Mouse (Mus musculus) erythroblast, adult 5-6 weeks (primary cell): Measurements from ENCODE around the gene Gm28539. TPM values are rescaled to one million over a fixed set of nuclear protein-coding genes. Genes with fewer than 3 reads are reported as not detected.

Experiments used
- ATAC-seq: replicated peaks from 2 replicates; pipeline ENCODE4 v1.8.0; 2016; ENCODE audit warnings: moderate number of reproducible peaks, mild to moderate bottlenecking, moderate TSS enrichment, inconsistent platforms; ENCODE audit not compliant: poor library complexity, low FRiP score, severe bottlenecking
- total RNA-seq, 2 experiments: library from RNA; stranded (forward) in 1 of 2; stranded (reverse) in 1 of 2; fragments of 150-400 nt in 1 of 2; fragments of 200-764, 138-1000 nt in 1 of 2; gene quantifications; 2 replicates each; pipeline versions ENCODE4 v1.2.3 to v1.2.4; 2015 to 2017; ENCODE audit warnings: low replicate concordance in 2 of 2

Gm28539 gene
- total RNA-seq (2015; ENCODE audit: low replicate concordance) (not detected in 2 replicates), total RNA-seq (2017; ENCODE audit: low replicate concordance) (2.9 TPM in 1 of 2 replicates, not detected in the other)

DNA sequence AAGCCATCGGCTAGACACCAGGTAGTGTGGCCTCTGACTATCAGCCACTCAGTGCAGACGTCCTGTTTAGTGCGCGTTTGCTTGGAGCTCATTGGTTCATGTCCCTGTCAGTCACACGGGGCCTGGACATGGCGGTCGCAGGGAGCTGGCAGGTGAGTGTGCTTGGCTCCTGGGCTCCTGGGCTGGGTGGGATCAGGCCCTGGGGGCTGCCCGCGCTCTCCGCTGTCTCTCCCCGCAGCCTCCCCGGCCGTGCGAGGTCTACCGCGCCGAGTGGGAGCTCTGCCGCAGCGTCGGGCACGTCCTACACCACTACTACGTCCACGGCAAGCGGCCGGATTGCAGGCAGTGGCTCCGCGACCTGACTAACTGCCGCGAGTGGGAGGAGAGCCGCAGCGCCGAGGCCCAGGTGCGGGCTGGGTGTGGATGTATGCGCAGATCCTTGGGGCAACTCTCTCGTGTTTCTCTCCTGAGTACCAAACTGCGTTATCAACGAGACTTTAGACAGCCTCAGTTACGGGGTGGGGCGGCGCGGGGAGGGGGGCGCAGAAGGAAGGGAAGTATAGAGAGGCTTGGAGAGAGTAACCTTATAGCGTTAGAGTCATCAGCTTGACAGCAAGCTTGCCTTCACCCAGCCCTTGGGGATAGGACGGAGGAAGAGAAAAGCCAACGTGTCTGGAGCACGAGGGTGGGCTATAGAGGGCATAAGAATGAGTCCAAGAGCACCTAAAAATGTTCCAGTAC, at the start of gene Gm28539, which contains the start of gene 2510002D24Rik:
Gene Gm28539, plus strand, starts transcription at position 117 of the 741 bp plus-strand sequence.
Gene 2510002D24Rik, plus strand, starts transcription at position 111 of the 741 bp plus-strand sequence.
- ATAC-seq, result peak; percentile 96

DNA sequence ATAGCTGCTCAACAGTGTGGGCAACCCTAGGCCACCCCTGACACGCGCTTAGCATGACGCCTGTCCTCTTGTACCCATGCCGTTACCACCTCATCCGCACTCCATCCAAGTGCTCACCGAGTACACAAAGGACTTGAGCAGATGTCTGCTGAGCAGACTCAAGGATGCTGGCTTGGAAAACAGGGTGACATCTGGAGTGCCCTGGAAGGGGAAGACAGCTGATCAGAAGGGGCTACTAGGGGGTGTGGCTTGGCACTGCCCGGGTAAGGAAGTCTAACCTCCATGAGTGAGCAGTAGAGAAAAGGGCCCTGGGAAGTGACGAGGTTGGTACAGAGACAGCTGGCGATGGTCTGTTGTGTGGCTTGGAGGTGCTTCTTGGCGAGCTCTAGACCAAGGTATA, 49.7 kb upstream of the Gm28539 start:
- no peak for ATAC-seq

DNA sequence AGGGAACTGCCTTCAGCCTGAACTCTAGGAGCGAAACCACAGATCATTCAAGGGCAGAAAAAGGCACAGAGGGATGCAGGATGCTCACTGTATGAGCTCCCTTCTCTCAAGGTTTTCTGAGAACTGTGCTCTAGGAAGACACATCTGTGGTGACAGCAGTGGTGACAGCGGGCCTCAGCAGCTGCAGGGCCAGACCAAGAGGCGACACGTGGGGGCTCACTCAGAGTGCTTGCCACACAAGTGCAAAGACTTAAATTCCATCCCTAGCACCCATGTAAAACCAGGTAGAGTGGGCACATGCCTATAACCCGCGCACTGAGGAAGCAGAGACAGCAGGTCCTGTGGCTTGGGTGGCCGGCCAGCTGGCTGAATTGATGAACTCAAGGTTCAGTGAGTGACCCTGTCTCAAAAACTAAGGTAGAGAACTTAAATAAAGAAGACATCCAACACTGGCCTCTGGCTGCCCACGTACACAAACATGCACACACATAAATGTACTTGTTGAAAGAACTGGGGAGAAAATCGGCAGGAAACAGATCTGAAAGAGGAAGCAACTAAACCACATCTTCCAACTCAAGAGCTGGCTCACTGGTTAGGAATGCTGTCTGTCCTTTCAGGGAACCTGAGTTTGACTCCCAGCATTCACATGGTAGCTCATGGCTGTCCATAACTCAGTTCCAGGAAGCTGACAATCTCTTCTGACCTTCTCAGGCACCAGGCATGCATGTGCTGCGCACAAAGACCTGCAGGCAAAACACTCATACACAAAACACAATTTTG, 47.6 kb upstream of the Gm28539 start:
- ATAC-seq, result no peak

DNA sequence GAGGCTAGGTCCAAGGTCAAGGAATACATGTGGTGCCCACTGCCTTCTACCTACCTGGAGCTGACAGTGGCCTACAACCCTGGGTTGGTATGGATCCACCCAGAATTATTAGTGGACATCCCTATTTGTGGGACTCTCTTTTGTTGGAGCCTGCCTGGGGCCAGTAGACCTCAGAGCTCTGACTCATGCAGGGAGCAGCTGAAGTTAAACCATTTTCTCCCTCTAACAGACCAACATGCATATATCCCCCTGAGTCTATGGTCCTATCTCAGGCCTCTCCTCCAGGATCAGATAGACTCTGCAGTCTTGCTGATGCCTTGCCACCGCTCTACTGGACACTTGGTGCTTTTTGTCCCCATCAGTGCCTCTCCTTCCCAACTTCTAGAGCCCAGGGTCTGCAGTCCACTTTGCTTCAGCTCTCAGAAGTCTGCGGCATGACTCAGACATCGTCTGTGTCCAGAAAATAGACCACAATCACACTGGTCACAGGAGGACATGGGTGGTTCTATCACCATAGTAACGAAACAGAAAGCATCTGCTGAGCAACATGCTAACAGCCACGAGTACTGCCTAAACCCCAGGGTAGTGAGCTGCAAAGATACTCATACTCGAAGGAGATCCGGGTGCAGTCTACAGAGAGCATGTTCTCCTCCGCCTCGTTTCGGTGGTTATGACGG, 41.0 kb upstream of the Gm28539 start:
- no peak for ATAC-seq

DNA sequence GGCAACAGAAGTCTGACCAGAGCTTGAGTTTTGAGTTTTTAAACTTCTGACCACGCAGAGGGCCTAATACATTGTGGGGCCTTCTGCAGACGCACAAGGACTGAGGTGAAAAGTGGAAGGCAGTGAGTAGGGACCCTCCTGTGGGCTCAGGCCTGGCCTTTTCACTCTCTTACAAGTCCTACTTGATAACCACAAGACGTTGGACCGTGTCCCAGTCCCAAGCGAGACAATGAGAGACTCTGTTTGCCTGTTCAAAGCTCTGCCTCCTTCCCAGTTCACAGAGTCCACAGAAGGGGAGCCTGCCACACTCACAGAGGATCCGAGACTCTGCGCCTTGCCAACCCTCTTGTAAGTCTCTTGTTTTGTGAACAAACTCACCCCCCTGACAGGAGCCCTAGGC, 39.7 kb upstream of the Gm28539 start:
- no peak for ATAC-seq

DNA sequence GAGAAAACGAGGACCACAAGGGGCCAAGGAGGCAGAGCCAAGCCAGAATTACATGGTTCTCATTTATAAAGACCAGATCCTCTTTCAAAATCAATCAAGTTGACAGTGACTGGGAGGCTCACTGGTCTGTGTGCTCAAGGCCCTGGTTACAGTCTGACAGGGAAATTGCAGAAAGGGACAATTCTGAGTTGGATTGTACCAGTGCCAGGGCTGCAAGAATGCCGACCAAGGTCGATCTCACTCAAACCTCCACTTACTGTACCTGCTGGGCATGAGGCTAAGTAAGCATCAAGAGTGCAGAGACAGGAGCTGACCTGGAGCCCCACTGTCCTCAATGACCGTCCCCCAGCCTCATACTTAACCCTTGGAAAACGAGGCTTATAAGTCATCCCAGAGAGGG, 38.2 kb upstream of the Gm28539 start:
- no peak for ATAC-seq

DNA sequence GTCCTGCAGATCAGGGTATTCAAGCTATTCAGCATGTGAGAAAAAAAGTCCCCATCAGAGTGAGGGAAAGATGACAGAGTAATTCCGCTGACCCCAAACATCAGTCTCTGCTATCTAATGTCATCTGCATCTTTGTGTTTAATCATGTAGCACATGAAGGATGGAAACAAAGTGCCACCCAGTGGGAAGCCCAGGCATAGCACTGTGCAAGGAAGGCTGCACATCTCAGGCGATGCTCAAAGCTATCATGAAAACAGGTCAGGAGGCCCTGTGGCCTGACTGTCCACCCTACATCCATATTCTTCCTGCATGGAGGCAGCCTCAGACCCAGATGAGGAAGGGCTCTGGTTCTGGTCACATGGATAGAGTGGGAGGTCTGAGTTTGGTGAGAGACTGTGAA, 37.5 kb upstream of the Gm28539 start:
- ATAC-seq, result 0 out of 2 replicates have a peak, but pooled peaks have one; percentile 44

DNA sequence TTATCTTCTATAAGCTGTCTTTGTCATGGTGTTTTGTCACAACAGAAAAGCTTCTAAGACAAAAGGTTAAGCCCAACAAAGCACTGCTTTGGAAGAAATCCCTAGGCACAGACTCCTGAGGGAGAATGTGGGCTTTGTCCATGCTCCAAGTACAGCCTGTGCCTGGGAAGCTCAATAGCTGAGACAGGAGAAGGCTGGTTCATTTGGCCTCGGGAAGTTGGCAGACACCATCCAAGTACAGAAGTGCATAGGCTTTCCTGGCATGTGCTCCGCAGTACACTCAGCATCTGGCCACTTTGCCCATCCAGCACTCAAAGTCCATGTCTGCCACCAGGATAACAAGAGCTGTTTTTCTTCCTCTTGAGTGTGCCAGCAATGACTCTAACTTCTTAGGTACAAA, 30.6 kb upstream of the Gm28539 start:
- no peak for ATAC-seq

DNA sequence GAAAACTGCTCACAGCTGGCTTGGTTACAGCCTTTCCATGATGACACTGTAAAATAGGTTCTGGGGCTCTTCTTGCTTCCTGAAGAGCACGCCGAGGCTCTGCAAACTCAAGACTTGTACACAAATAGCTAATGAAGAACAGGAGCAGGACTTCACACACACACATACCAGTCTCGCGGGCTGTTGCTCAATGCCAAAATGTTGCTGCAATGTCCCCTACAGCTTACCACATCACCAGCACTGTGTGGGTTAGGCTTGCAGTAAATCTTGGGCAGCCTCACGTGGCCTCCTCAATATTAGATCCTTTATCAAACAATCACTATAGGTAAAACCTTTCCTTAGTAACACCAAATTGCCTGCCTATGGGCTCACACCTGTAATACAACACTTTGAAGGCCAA, 27.4 kb upstream of the Gm28539 start:
- ATAC-seq, result no peak

DNA sequence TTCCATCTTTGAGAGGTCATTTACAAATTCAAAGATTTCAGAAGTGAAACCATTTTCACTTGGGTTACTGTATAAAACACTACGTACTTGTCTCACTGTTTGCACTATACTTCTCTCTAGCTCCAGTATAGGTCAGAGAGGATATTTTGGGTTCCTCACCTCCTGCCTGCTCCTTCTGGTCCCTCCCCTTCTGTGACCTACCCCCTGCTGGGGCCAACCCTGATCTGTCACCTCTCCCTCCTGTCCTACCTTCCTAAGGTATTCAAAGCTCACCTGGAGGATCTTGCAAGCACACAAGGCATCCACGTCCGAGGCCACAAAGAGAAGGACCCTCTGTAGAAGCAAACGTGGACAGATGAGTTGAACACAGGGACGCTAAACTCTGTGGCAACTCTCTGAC, 25.4 kb upstream of the Gm28539 start:
- ATAC-seq, result peak; percentile 38

DNA sequence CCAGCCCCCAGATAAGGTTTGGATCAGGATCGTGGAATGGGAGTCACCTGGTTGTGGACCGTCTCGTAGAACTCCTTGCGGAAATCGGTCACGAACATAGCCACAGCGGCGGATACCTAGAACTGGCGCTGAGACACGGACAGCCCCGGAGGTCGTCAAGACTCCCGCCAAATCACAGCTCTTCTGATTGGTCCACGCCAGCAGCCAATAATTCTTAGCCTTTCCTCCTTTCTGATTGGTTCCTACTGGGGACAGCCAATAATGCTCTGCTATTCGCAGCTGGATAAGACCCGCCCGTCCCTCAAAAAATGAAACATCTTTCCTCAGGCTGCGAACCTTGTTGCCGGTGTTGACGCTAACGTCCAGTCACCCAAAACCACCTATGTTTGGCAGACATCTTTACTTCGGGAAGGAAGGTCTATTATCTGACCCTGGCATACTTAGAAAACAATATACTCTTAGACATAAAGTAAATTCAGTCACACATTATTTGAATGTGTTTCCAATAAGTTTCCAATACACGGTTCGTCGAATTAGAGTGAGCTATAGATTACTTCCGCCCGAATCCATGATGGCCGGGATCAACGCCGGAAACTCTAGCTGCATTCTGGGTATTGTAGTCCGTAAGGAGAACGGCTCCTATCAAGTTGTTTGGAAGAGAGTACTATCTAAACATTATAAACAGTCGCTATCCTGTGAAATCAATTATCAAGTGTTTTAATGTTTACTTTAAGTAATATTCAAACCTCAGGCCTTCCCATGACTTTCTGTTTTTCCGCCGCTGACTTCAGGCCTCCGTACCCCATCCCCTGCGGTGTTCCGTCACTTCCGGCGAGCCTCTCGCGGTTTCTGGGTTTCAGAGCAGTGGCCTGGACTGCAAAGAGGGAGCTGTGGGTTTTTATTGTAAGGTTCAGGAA, 24.7 kb upstream of the Gm28539 start, which contains the start of the genes Ufd1 and Cdc45:
Gene Ufd1, plus strand, starts transcription at position 312 of the 917 bp plus-strand sequence.
Gene Cdc45, minus strand, starts transcription at position 520 of the 917 bp plus-strand sequence.
- ATAC-seq, result peak; percentile 90

DNA sequence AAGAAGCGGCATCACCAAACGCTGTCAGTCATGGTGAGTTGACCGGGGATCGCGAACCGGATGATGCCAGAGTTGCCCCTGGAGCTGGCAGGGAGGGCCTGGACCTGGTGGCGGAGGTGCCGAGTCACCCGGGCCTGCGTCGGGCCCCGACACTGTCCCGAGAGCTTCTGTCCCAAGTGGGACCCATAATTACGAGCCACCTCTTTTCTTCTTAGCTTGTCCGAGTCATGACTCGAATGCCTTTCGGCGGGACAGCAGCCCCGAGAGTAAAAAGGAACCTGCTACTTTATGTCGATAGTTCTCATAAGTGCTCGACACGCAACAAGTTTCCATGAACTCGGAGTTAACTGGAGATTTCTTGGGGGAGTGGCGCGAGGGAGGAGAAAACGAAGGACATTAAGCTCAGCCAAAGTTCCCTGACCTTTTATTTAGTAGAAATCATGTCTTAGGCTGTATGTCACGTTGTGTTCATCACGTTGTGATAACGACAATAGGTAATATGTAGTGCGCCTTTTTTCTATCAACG, 23.9 kb upstream of the Gm28539 start:
- peak; percentile 60 for ATAC-seq

DNA sequence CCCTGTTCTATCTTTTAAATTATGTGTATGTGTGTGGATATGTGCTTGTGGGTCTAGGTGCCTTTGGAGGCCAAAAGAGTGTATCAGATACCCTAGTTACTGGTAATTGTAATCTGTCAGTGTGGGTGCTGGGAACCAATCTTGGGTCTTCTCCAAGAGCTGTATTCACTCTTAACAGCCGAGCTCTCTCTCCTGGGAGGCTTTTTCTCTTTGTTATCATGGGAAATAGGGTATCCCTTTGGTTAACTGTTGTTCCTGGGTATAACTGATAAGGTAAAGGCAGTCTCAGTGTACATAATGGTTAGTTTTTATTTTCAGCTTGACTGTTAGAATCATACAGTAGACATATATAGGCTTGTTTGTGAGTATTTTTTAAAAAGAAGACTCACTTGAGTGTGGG, 14.0 kb upstream of the Gm28539 start:
- ATAC-seq, result no peak

DNA sequence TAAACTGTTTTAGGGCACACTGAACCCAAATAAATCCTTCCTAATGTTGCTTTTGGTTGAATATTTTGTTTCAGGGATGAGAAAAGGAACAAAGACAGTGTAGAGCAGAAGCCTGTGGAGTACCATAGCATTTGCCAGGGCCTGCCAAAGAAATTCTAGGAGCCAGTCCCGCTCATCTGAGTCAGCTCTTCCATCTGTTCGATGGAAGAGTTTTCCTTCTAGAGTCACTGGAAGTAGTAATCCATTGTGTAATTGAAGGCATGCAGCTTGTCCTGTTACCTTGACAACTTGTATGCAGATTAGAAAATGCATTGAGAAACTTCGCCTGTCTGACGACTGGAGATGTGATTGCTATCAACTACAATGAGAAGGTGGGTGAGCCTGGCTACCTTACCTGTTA, 13.5 kb upstream of the Gm28539 start:
- ATAC-seq, result no peak

DNA sequence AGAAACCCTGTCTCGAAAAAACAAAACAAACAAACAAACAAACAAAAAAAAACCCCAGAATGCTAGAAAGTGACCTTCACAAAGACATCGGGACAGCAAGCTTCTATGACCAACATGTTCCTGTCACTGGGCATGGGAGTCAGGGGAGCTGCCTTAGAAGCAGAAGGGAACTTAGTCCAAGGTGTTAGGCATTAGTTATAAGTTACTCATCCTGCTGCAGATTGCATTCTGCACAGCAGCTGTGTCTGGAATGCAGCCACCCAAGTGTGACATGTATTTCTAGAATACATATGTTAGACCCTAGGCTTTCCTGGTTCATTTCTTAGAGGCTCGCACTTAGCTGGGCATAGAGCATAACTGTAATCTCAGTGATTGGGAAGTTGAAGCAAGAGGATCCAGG, 7.8 kb upstream of the Gm28539 start:
- ATAC-seq, result no peak

DNA sequence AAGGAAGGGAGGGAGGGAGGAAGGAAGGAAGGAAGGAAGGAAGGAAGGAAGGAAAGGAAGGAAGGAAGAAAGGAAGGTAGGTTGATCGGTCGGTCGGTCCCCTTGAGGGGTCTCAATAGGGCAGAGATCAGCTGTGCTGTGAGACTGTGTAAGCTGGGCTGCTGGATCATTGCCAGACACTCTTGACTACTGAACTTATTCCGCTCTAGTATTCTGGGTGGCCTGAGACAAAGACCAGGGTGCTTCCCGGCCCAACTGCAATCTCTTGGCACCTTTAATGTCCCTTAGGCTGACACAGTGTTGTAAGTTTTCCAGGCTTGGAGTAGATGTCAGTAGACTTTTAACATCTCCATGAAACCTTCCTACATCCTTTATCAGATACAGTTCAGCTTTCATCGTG, 7.3 kb upstream of the Gm28539 start:
- no peak for ATAC-seq

DNA sequence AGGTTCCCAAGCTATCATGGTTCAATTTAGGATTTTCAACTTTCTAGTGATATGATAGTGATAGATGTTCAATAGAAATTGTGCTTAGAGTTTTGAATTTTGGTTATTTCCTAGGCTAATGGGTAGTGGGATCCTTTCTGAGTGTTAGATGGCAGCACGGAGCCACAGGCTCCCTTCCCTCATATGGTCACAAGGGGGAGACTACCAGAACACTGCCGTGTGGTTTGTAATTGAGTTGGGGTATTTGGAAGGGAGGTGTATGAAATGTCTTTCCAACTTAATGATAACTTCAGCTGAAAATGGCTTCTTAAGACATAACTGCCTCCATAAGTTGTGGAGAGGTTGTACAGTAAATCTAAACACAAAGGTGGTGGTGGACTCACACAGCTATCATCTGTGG, 2.9 kb upstream of the Gm28539 start:
- no peak for ATAC-seq

DNA sequence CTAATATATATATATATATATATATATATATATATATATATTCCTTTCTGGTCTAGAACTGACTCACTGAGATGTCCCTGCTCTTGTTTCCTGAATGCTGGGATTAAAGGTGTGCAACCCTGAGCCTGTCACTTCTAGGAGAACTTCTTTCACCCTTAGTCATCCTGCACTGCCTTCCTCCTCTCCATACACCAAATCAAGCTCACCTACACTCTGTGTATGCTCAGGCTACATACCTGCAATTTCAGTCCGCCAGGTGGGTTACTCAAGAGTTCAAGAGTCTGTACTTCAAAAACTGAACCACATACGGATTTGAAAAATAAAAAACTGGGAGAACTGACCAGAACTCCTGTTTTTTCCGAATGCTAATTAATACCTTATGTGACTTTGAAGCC, 314 bp upstream of the Gm28539 start:
- no peak for ATAC-seq

DNA sequence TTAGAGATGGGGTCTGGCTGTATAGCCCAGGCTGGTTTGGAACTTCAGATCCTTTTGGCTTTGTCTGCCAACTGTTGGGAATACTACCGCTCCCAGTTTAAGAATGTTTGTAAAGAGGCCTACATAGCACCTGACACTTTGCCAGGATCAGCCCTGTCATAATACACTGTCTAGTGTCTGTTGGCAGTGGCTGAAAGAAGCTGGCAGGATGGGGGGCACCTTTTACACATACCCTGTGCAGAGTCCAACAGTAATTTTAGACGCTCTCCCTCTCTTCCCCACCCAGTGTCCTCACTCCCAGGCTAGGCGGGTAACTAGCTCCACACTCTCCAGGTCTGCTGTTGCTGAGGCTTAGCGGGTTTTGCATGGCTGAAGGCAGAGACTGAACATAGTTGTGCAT, 2.0 kb downstream of the Gm28539 start:
- ATAC-seq, result no peak
